Mouse (Mus musculus): ENCODE measurements around the gene Mfap5. TPM values are rescaled to one million over a fixed set of nuclear protein-coding genes. Genes with fewer than 3 reads are reported as not detected.
"Not testable (repeated sequence)": the region's sequence is repeated elsewhere in the genome, so short reads cannot be mapped to it uniquely, and the experiment has no call there.

Mfap5 gene
- polyA plus RNA-seq, 1 experiment from 2014 or later: 1.9 TPM

GRCm38 (mm10) chr6:122570695-122571616 lies 65.3 kb downstream of the Mfap5 start:
- H3K27me3 ChIP-seq (ENCODE audit: control insufficient read depth, insufficient read depth, low read length): no peaks in the 10 kb centered on the region
- DNase-seq (ENCODE audit: low spot score) (no peak), ATAC-seq (replicated peaks; ENCODE audit: insufficient number of reproducible peaks, low FRiP score, low TSS enrichment, low read depth) (no peak)
- no peak overlapping the region for H3K9ac ChIP-seq (replicated peaks; ENCODE audit: low read length)
- H3K27ac ChIP-seq (replicated peaks; ENCODE audit: low read depth, low read length): no peak overlapping the region
- no peaks in the 10 kb centered on the region for H3K36me3 ChIP-seq (replicated peaks; ENCODE audit: control insufficient read depth, insufficient read depth, low read depth, low read length)
- WGBS: 64% methylated on average over 8 of the region's 8 CpGs
- H3K4me2 ChIP-seq (ENCODE audit: low read depth, low read length): no peak overlapping the region
- no peak overlapping the region for H3K4me3 ChIP-seq (ENCODE audit: low read depth, low read length)
- no peaks in the 10 kb centered on the region for H3K4me1 ChIP-seq (ENCODE audit: control insufficient read depth, insufficient read depth, low read length)
- no peaks in the 10 kb centered on the region for H3K9me3 ChIP-seq (replicated peaks; ENCODE audit: control insufficient read depth, low read length)

- Histone ChIP-seq H3K4me2 (ENCODE audit: low read depth, low read length) (no peak overlapping the region), H3K4me3 (ENCODE audit: low read depth, low read length) (no peak overlapping the region), H3K36me3 (replicated peaks; ENCODE audit: control insufficient read depth, insufficient read depth, low read depth, low read length) (no peaks in the 10 kb centered on the region), H3K9ac (replicated peaks; ENCODE audit: low read length) (no peak overlapping the region), H3K27ac (replicated peaks; ENCODE audit: low read depth, low read length) (no peak overlapping the region), H3K9me3 (replicated peaks; ENCODE audit: control insufficient read depth, low read length) (no peaks in the 10 kb centered on the region), H3K27me3 (ENCODE audit: control insufficient read depth, insufficient read depth, low read length) (no peaks in the 10 kb centered on the region), H3K4me1 (ENCODE audit: control insufficient read depth, insufficient read depth, low read length) (no peaks in the 10 kb centered on the region)
- DNase-seq (ENCODE audit: low spot score) (no peak), ATAC-seq (replicated peaks; ENCODE audit: insufficient number of reproducible peaks, low FRiP score, low TSS enrichment, low read depth) (no peak)
- 86% methylated on average over 3 of the region's 3 CpGs for WGBS
Measured at GRCm38 (mm10) chr6:122571617-122571959, 65.9 kb downstream of the Mfap5 start.

GRCm38 (mm10) chr6:122575037-122575436 lies 69.4 kb downstream of the Mfap5 start:
- ATAC-seq (replicated peaks; ENCODE audit: insufficient number of reproducible peaks, low FRiP score, low TSS enrichment, low read depth); H3K9me3 ChIP-seq (replicated peaks; ENCODE audit: control insufficient read depth, low read length); H3K4me2 ChIP-seq (ENCODE audit: low read depth, low read length); DNase-seq (ENCODE audit: low spot score); H3K9ac ChIP-seq (replicated peaks; ENCODE audit: low read length); H3K4me3 ChIP-seq (ENCODE audit: low read depth, low read length); H3K27ac ChIP-seq (replicated peaks; ENCODE audit: low read depth, low read length); H3K27me3 ChIP-seq (ENCODE audit: control insufficient read depth, insufficient read depth, low read length); H3K36me3 ChIP-seq (replicated peaks; ENCODE audit: control insufficient read depth, insufficient read depth, low read depth, low read length); H3K4me1 ChIP-seq (ENCODE audit: control insufficient read depth, insufficient read depth, low read length): not testable (repeated sequence)
- WGBS: 83% methylated on average over 1 of the region's 1 CpGs

DNA sequence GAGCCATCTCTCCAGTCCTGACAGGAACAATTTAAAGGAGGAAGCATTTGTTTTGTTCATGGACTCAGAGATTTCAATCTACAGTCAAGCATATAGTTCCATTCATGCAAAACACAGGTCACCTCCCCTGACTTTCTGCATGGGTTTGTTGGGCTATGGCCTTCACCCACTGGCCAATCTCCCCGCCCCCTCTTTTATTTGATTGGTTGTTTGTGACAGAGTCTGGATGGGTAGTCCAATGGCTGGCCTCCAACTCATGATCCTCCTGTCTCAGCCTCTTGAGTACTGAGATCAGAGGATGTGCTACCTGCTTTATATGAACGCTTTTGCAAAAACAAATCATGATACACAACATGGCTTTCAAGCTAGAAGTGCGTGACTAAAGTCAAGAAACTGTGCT lies 71.4 kb downstream of the Mfap5 start:
- Histone ChIP-seq H3K36me3 (replicated peaks; ENCODE audit: control insufficient read depth, insufficient read depth, low read depth, low read length) (no peaks in the 10 kb centered on the region), H3K4me3 (ENCODE audit: low read depth, low read length) (no peak overlapping the region), H3K9me3 (replicated peaks; ENCODE audit: control insufficient read depth, low read length) (no peaks in the 10 kb centered on the region), H3K27me3 (ENCODE audit: control insufficient read depth, insufficient read depth, low read length) (no peaks in the 10 kb centered on the region), H3K4me2 (ENCODE audit: low read depth, low read length) (no peak overlapping the region), H3K9ac (replicated peaks; ENCODE audit: low read length) (no peak overlapping the region), H3K4me1 (ENCODE audit: control insufficient read depth, insufficient read depth, low read length) (no peaks in the 10 kb centered on the region), H3K27ac (replicated peaks; ENCODE audit: low read depth, low read length) (no peak overlapping the region)
- 93% methylated on average over 3 of the region's 3 CpGs for WGBS
- ATAC-seq (replicated peaks; ENCODE audit: insufficient number of reproducible peaks, low FRiP score, low TSS enrichment, low read depth) (no peak), DNase-seq (ENCODE audit: low spot score) (no peak)

Other genes with a start within 250 kb of the Mfap5 start
- gene Klrg1, start 223.0 kb upstream of the Mfap5 start, polyA plus RNA-seq (2014; fragmentation: Nextera tagmentation; extraction: Ambion mirVana): not detected in 2 replicates
- 85.0 and 85.6 TPM in 2 replicates for gene M6pr, start 197.1 kb upstream of the Mfap5 start, polyA plus RNA-seq (2014; fragmentation: Nextera tagmentation; extraction: Ambion mirVana)
- gene Phc1, start 165.3 kb upstream of the Mfap5 start, polyA plus RNA-seq (2014; fragmentation: Nextera tagmentation; extraction: Ambion mirVana): 29.1 and 29.6 TPM in 2 replicates
- 50.8 and 62.3 TPM in 2 replicates for gene Rimklb, start 7.1 kb upstream of the Mfap5 start, polyA plus RNA-seq (2014; fragmentation: Nextera tagmentation; extraction: Ambion mirVana)
- 0.17 TPM in 1 of 2 replicates, not detected in the other for gene Aicda, start 48.0 kb downstream of the Mfap5 start, polyA plus RNA-seq (2014; fragmentation: Nextera tagmentation; extraction: Ambion mirVana)
- gene Apobec1, start 96.6 kb downstream of the Mfap5 start, polyA plus RNA-seq (2014; fragmentation: Nextera tagmentation; extraction: Ambion mirVana): 1.0 and 2.6 TPM in 2 replicates
- gene Gdf3, start 104.2 kb downstream of the Mfap5 start, polyA plus RNA-seq (2014; fragmentation: Nextera tagmentation; extraction: Ambion mirVana): not detected in 2 replicates
- not detected in 2 replicates for gene Dppa3, start 120.6 kb downstream of the Mfap5 start, polyA plus RNA-seq (2014; fragmentation: Nextera tagmentation; extraction: Ambion mirVana)
- gene Nanog, start 201.6 kb downstream of the Mfap5 start, polyA plus RNA-seq (2014; fragmentation: Nextera tagmentation; extraction: Ambion mirVana): 0.13 and 0.14 TPM in 2 replicates